Comparison of ENCODE assay signal across 8 mouse cellular contexts in the genomic region with DNA sequence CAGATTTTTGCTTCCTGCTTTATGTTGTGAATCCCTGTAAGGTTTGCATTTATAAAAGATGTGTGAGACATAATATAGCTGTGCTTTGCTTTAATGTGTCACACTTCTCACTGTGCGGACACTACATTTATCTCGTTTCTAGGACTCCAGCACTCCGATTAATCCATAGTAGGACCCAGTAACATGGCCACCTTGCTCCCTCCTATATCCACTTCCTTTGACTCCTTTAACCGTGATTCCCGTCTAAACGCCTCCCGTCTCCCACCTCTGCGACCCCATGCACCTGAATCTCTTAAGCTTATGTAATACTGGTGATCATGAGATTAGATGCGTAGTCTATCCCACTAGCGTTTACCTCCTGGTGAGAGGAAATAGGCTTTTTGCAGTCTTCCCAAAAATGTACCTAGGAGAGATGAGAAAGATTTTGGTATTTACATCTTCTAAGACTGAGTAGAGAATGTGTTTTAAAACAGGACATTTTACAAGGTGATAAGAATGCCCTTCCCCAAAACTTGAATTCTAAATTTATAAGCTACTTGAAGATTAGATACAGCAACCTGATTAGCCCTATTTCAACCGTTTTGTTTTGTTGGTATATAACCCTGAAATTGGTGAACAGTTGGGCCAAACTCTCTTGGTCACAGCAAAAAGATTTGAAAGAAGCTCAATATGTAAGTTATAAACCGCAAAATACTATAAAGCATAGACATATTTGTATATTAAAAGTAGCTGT. TPM values are rescaled to one million over a fixed set of nuclear protein-coding genes. Genes with fewer than 3 reads are reported as not detected.
DNase-seq lines count a peak whose midpoint lies in the region; ATAC-seq and TF ChIP-seq lines count a peak whose summit lies in the region.

No protein-coding gene starts in this region.

- 10% methylated on average over 12 of the region's 12 CpGs for WGBS in heart, adult 2 months
- 14% methylated on average over 12 of the region's 12 CpGs for WGBS in limb, embryonic 14.5 days
- 10% methylated on average over 12 of the region's 12 CpGs for WGBS in stomach, postnatal 0 days

- H3K4me2 ChIP-seq in limb, embryonic 14.5 days (replicated peaks; ENCODE audit: low read depth, low read length, severe bottlenecking) = peak overlapping the region; percentile 79
- H3K4me2 ChIP-seq in stomach, postnatal 0 days (replicated peaks; ENCODE audit: low read depth) = peak overlapping the region; percentile 70

- peaks cover 4% of the 10 kb centered on the region for H3K36me3 ChIP-seq in heart, adult 2 months (ENCODE audit: control insufficient read depth, insufficient read depth, low read length)
- H3K36me3 ChIP-seq in limb, embryonic 14.5 days (ENCODE audit: control insufficient read depth, insufficient read depth, low read length) = peaks cover 18% of the 10 kb centered on the region
- H3K36me3 ChIP-seq in stomach, postnatal 0 days (ENCODE audit: control insufficient read depth, insufficient read depth, low read length) = 0 out of 2 replicates have a peak, but pooled peaks cover 3% of the 10 kb centered on the region

- no peak for ATAC-seq in limb, embryonic 14.5 days (ENCODE audit: low FRiP score, low read depth)
- ATAC-seq in stomach, postnatal 0 days (ENCODE audit: low FRiP score, low TSS enrichment) = no peak

- peak overlapping the region; percentile 80 for H3K9ac ChIP-seq in heart, adult 2 months (ENCODE audit: low read depth, low read length)
- H3K9ac ChIP-seq in limb, embryonic 14.5 days (ENCODE audit: low read depth, low read length, severe bottlenecking) = peak overlapping the region; percentile 87
- H3K9ac ChIP-seq in stomach, postnatal 0 days (ENCODE audit: low read length) = peak overlapping the region; percentile 87

- H3K4me3 ChIP-seq in heart, adult 2 months = peak overlapping the region; percentile 53
- peak overlapping the region; percentile 98 for H3K4me3 ChIP-seq in limb, embryonic 14.5 days (replicated peaks; ENCODE audit: low read length)
- H3K4me3 ChIP-seq in stomach, postnatal 0 days (ENCODE audit: low read depth, low read length) = peak overlapping the region; percentile 58

- no peak for TF ChIP-seq POLR2A in heart, adult 2 months (IDR thresholded peaks at IDR 0.05; ENCODE audit: insufficient read depth, low read depth, low read length)
- TF ChIP-seq POLR2A in limb, embryonic 14.5 days (IDR thresholded peaks at IDR 0.05; ENCODE audit: borderline replicate concordance, extremely low read depth, insufficient read depth, insufficient read length) = no peak

- H3K4me1 ChIP-seq in heart, adult 2 months (ENCODE audit: control insufficient read depth, insufficient read depth, low read length) = peaks cover 13% of the 10 kb centered on the region
- peaks cover 21% of the 10 kb centered on the region for H3K4me1 ChIP-seq in limb, embryonic 14.5 days (ENCODE audit: control insufficient read depth, insufficient read depth, low read length)
- peaks cover 8% of the 10 kb centered on the region for H3K4me1 ChIP-seq in stomach, postnatal 0 days (replicated peaks; ENCODE audit: control insufficient read depth, insufficient read depth)

- DNase-seq in heart, adult 2 months = no peak
- no peak for DNase-seq in heart, adult 18-20 months
- peak; percentile 5 for DNase-seq in thymus, postnatal 0 days (ENCODE audit: low spot score)
- DNase-seq in thymus, postnatal 14 days = no peak
- no peak for DNase-seq in limb, embryonic 14.5 days (ENCODE audit: low spot score)
- no peak for DNase-seq in stomach, postnatal 0 days (ENCODE audit: low spot score)
- DNase-seq in left cerebral cortex, adult 8-10 months (ENCODE audit: low spot score in 2 of 2) = no peak
- no peak for DNase-seq in thymus, postnatal 10 days (ENCODE audit: low spot score in 2 of 2)

- intact Hi-C loops in heart, adult 2 months (cut with DNase I) = no loop called here

- no peak for TF ChIP-seq CTCF in heart, adult 2 months (IDR thresholded peaks at IDR 0.05)
- TF ChIP-seq CTCF in stomach, postnatal 0 days (IDR thresholded peaks at IDR 0.05; ENCODE audit: low read depth) = no peak

- TF ChIP-seq EP300 in heart, adult 2 months (IDR thresholded peaks at IDR 0.05; ENCODE audit: insufficient read depth, low read depth, low read length) = no peak
- no peak for TF ChIP-seq EP300 in stomach, postnatal 0 days (optimal IDR thresholded peaks at IDR 0.05)

- peak overlapping the region; percentile 97 for H3K27ac ChIP-seq in heart, adult 2 months
- peak overlapping the region; percentile 96 for H3K27ac ChIP-seq in limb, embryonic 14.5 days (replicated peaks; ENCODE audit: low read depth, low read length)
- peak overlapping the region; percentile 97 for H3K27ac ChIP-seq in stomach, postnatal 0 days (replicated peaks)

- H3K27me3 ChIP-seq in heart, adult 2 months (ENCODE audit: control insufficient read depth, insufficient read depth, low read length) = no peaks in the 10 kb centered on the region
- no peaks in the 10 kb centered on the region for H3K27me3 ChIP-seq in limb, embryonic 14.5 days (ENCODE audit: control insufficient read depth, insufficient read depth, low read length)
- no peaks in the 10 kb centered on the region for H3K27me3 ChIP-seq in stomach, postnatal 0 days (ENCODE audit: control insufficient read depth, insufficient read depth, low read length)

- no peaks in the 10 kb centered on the region; the same call in 1 of the 2 replicates for H3K79me2 ChIP-seq in heart, adult 2 months (replicated peaks; ENCODE audit: control insufficient read depth, insufficient read depth, low read length)

- no peaks in the 10 kb centered on the region for H3K9me3 ChIP-seq in limb, embryonic 14.5 days (ENCODE audit: control insufficient read depth, low read length)
- H3K9me3 ChIP-seq in stomach, postnatal 0 days (ENCODE audit: control insufficient read depth, low read length) = no peaks in the 10 kb centered on the region

RNA-seq across cellular contexts. Expression of gene Rbm15, which starts 0.9 kb away (rescaled TPM):
- 10 to 100 TPM; 22.7 to 24.5 TPM for total RNA-seq in heart, adult 2 months (2021)
- polyA plus RNA-seq in heart, adult 2 months (2012; rRNA removed) = 3.6 and 7.0 TPM in 2 replicates
- 10 to 100 TPM; 21.7 to 24.6 TPM for total RNA-seq in heart, adult 18-20 months (2021)
- polyA plus RNA-seq in thymus, postnatal 0 days (2015; fragmentation: Nextera tagmentation; extraction: Ambion mirVana) = 16.3 and 20.3 TPM in 2 replicates
- 6.8 and 6.9 TPM in 2 replicates for polyA plus RNA-seq in limb, embryonic 14.5 days (2012; rRNA removed)
- polyA plus RNA-seq in limb, embryonic 14.5 days (2014; fragmentation: Nextera tagmentation; extraction: Ambion mirVana) = 14.0 and 16.3 TPM in 2 replicates
- polyA plus RNA-seq in stomach, postnatal 0 days (2015; fragmentation: Nextera tagmentation; extraction: Ambion mirVana) = 6.0 and 6.6 TPM in 2 replicates
- 10 to 100 TPM; 25.5 to 27.4 (median 26.5) TPM for total RNA-seq in left cerebral cortex, adult 8-10 months (2022)

RNA-seq across cellular contexts. Expression of gene Slc16a4, which starts 43.3 kb away (rescaled TPM):
- total RNA-seq in heart, adult 2 months (2021) = under 1 TPM; 0.26 to 0.39 TPM
- 0.12 and 0.79 TPM in 2 replicates for polyA plus RNA-seq in heart, adult 2 months (2012; rRNA removed)
- total RNA-seq in heart, adult 18-20 months (2021) = under 1 TPM; 0.50 to 0.51 TPM
- 0.51 and 0.92 TPM in 2 replicates for polyA plus RNA-seq in thymus, postnatal 0 days (2015; fragmentation: Nextera tagmentation; extraction: Ambion mirVana)
- 4.1 and 4.9 TPM in 2 replicates for polyA plus RNA-seq in limb, embryonic 14.5 days (2012; rRNA removed)
- polyA plus RNA-seq in limb, embryonic 14.5 days (2014; fragmentation: Nextera tagmentation; extraction: Ambion mirVana) = 8.0 and 9.5 TPM in 2 replicates
- polyA plus RNA-seq in stomach, postnatal 0 days (2015; fragmentation: Nextera tagmentation; extraction: Ambion mirVana) = 1.9 and 2.1 TPM in 2 replicates
- 1 to 10 TPM; 1.3 to 1.9 (median 1.7) TPM for total RNA-seq in left cerebral cortex, adult 8-10 months (2022)

RNA-seq across cellular contexts. Expression of gene Lamtor5, which starts 55.7 kb away (rescaled TPM):
- 10 to 100 TPM; 62.1 to 73.6 TPM for total RNA-seq in heart, adult 2 months (2021)
- polyA plus RNA-seq in heart, adult 2 months (2012; rRNA removed) = 93.0 and 118 TPM in 2 replicates
- 10 to 100 TPM; 64.6 to 70.8 TPM for total RNA-seq in heart, adult 18-20 months (2021)
- polyA plus RNA-seq in thymus, postnatal 0 days (2015; fragmentation: Nextera tagmentation; extraction: Ambion mirVana) = 250 and 260 TPM in 2 replicates
- 87.4 and 101 TPM in 2 replicates for polyA plus RNA-seq in limb, embryonic 14.5 days (2012; rRNA removed)
- polyA plus RNA-seq in limb, embryonic 14.5 days (2014; fragmentation: Nextera tagmentation; extraction: Ambion mirVana) = 194 and 202 TPM in 2 replicates
- 186 and 189 TPM in 2 replicates for polyA plus RNA-seq in stomach, postnatal 0 days (2015; fragmentation: Nextera tagmentation; extraction: Ambion mirVana)
- total RNA-seq in left cerebral cortex, adult 8-10 months (2022) = 10 to 100 TPM; 61.9 to 70.2 (median 63.6) TPM
